Mouse (Mus musculus): ENCODE data around the gene Kif1c. TPM values are rescaled to one million over a fixed set of nuclear protein-coding genes. Genes with fewer than 3 reads are reported as not detected.
"Not testable (repeated sequence)": the region's sequence is repeated elsewhere in the genome, so short reads cannot be mapped to it uniquely, and the experiment has no call there.

Kif1c gene
- polyA plus RNA-seq, 1 experiment from 2014 or later: 4.4 TPM

DNA sequence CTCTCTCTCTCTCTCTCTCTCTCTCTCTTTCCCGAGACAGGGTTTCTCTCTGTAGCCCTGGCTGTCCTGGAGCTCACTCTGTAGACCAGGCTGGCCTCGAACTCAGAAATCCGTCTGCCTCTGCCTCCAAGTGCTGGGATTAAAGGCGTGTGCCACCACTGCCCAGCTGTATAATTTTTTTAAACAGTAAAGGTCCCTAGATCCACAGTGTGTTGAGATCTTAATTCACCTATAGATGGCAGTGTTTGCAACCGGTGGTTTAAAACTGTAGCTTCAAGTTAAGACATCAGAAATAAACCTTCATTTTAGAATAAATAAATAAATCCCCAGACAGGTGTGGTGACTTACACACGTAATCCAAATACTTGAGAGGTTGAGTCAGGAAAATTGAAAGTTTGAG, 77.7 kb downstream of the Kif1c start:
- H3K36me3 ChIP-seq (ENCODE audit: control insufficient read depth, insufficient read depth): peaks cover 12% of the 10 kb centered on the region; the same call in 1 of the 2 replicates
- TF ChIP-seq CTCF (IDR thresholded peaks at IDR 0.05; ENCODE audit: low read depth): peak; percentile 70
- H3K9ac ChIP-seq (ENCODE audit: low read depth, low read length); H3K27me3 ChIP-seq (replicated peaks; ENCODE audit: control insufficient read depth, insufficient read depth, low read length); H3K9me3 ChIP-seq (ENCODE audit: control insufficient read depth); H3K4me3 ChIP-seq (ENCODE audit: low read depth, low read length); H3K4me1 ChIP-seq (replicated peaks; ENCODE audit: control insufficient read depth, insufficient read depth, low read length); H3K27ac ChIP-seq (ENCODE audit: low read depth, low read length); H3K4me2 ChIP-seq (replicated peaks; ENCODE audit: low read depth): not testable (repeated sequence)
- 20% methylated on average over 6 of the region's 6 CpGs for WGBS
- ATAC-seq: peak; percentile 34; the same call in 1 of the 2 replicates

Small RNAs within 50 kb of the gene (microRNA-seq; reads per million reads assigned to microRNA genes)
- not detected for gene Gm22760
- not detected for gene Mir6925

Other genes starting within 250 kb of the Kif1c start
- gene Med11, start 248.6 kb upstream of the Kif1c start, polyA plus RNA-seq (2015; fragmentation: Nextera tagmentation; extraction: Ambion mirVana): 30.1 and 30.7 TPM in 2 replicates
- gene Zmynd15, start 241.1 kb upstream of the Kif1c start, polyA plus RNA-seq (2015; fragmentation: Nextera tagmentation; extraction: Ambion mirVana): 1.4 and 1.5 TPM in 2 replicates
- 33.8 and 39.3 TPM in 2 replicates for gene Cxcl16, start 240.6 kb upstream of the Kif1c start, polyA plus RNA-seq (2015; fragmentation: Nextera tagmentation; extraction: Ambion mirVana)
- 398 and 402 TPM in 2 replicates for gene Tm4sf5, start 195.3 kb upstream of the Kif1c start, polyA plus RNA-seq (2015; fragmentation: Nextera tagmentation; extraction: Ambion mirVana)
- gene Vmo1, start 185.9 kb upstream of the Kif1c start, polyA plus RNA-seq (2015; fragmentation: Nextera tagmentation; extraction: Ambion mirVana): 0.25 and 0.31 TPM in 2 replicates
- 0.30 and 0.82 TPM in 2 replicates for gene Gltpd2, start 181.4 kb upstream of the Kif1c start, polyA plus RNA-seq (2015; fragmentation: Nextera tagmentation; extraction: Ambion mirVana)
- gene Psmb6, start 175.2 kb upstream of the Kif1c start, polyA plus RNA-seq (2015; fragmentation: Nextera tagmentation; extraction: Ambion mirVana): 462 and 489 TPM in 2 replicates
- not detected in 2 replicates for gene Gm40193, start 167.6 kb upstream of the Kif1c start, polyA plus RNA-seq (2015; fragmentation: Nextera tagmentation; extraction: Ambion mirVana)
- 5.9 and 6.3 TPM in 2 replicates for gene Pld2, start 160.5 kb upstream of the Kif1c start, polyA plus RNA-seq (2015; fragmentation: Nextera tagmentation; extraction: Ambion mirVana)
- gene Mink1, start 137.7 kb upstream of the Kif1c start, polyA plus RNA-seq (2015; fragmentation: Nextera tagmentation; extraction: Ambion mirVana): 5.8 and 6.1 TPM in 2 replicates
- gene 4930544D05Rik, start 84.7 kb upstream of the Kif1c start, polyA plus RNA-seq (2015; fragmentation: Nextera tagmentation; extraction: Ambion mirVana): not detected in 2 replicates
- gene Chrne, start 81.3 kb upstream of the Kif1c start, polyA plus RNA-seq (2015; fragmentation: Nextera tagmentation; extraction: Ambion mirVana): 0.12 TPM in 1 of 2 replicates, not detected in the other
- gene Gp1ba, start 61.4 kb upstream of the Kif1c start, polyA plus RNA-seq (2015; fragmentation: Nextera tagmentation; extraction: Ambion mirVana): 0.07 and 0.10 TPM in 2 replicates
- gene Rnf167, start 53.3 kb upstream of the Kif1c start, polyA plus RNA-seq (2015; fragmentation: Nextera tagmentation; extraction: Ambion mirVana): 107 TPM in 2 replicates
- 192 and 210 TPM in 2 replicates for gene Slc25a11, start 53.1 kb upstream of the Kif1c start, polyA plus RNA-seq (2015; fragmentation: Nextera tagmentation; extraction: Ambion mirVana)
- gene Pfn1, start 45.9 kb upstream of the Kif1c start, polyA plus RNA-seq (2015; fragmentation: Nextera tagmentation; extraction: Ambion mirVana): 1,830 and 1,961 TPM in 2 replicates
- gene Eno3, start 43.3 kb upstream of the Kif1c start, polyA plus RNA-seq (2015; fragmentation: Nextera tagmentation; extraction: Ambion mirVana): 4.9 and 5.9 TPM in 2 replicates
- 61.3 and 66.2 TPM in 2 replicates for gene Spag7, start 31.1 kb upstream of the Kif1c start, polyA plus RNA-seq (2015; fragmentation: Nextera tagmentation; extraction: Ambion mirVana)
- 11.7 and 12.3 TPM in 2 replicates for gene Camta2, start 12.4 kb upstream of the Kif1c start, polyA plus RNA-seq (2015; fragmentation: Nextera tagmentation; extraction: Ambion mirVana)
- gene Inca1, start 393 bp upstream of the Kif1c start, polyA plus RNA-seq (2015; fragmentation: Nextera tagmentation; extraction: Ambion mirVana): 2.8 and 3.3 TPM in 2 replicates
- gene Zfp3, start 63.7 kb downstream of the Kif1c start, polyA plus RNA-seq (2015; fragmentation: Nextera tagmentation; extraction: Ambion mirVana): 4.4 and 5.0 TPM in 2 replicates
- 1.9 and 2.0 TPM in 2 replicates for gene Scimp, start 112.0 kb downstream of the Kif1c start, polyA plus RNA-seq (2015; fragmentation: Nextera tagmentation; extraction: Ambion mirVana)
- 90.9 and 104 TPM in 2 replicates for gene Rabep1, start 144.2 kb downstream of the Kif1c start, polyA plus RNA-seq (2015; fragmentation: Nextera tagmentation; extraction: Ambion mirVana)

All from intestine, postnatal 0 days (tissue).